Mouse (Mus musculus): ENCODE measurements around the gene Olfr543. TPM values are rescaled to one million over a fixed set of nuclear protein-coding genes. Genes with fewer than 3 reads are reported as not detected.

Olfr543 gene
- polyA plus RNA-seq, 1 experiment from 2014 or later, result not detected

DNA sequence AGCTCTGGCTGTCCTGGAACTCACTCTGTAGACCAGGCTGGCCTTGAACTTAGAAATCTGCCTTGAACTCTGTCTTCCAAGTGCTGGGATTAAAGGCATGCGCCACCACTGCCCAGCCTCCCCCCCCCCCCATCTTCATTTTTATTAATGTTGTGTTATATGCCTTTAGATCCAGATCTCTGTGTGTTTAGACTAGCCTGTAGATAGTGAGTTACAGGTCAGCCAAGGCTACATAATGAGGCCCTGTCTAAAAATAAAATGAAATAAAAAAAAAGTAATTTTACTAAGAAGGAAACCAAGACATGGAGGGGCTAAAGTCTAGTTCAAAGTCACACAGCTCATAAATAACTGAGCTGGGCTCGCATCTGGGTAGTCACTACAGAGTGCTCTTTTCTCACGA lies 2.6 kb downstream of the Olfr543 start:
- no peak overlapping the region for H3K4me2 ChIP-seq (replicated peaks; ENCODE audit: low read depth, low read length)
- WGBS, result 53% methylated on average over 3 of the region's 3 CpGs
- no peak for DNase-seq (ENCODE audit: low spot score)
- no peak overlapping the region for H3K9ac ChIP-seq (replicated peaks; ENCODE audit: low read depth)
- H3K4me3 ChIP-seq (ENCODE audit: low read depth, low read length), result no peak overlapping the region
- ATAC-seq, result no peak
- H3K9me3 ChIP-seq (ENCODE audit: low read length), result no peaks in the 10 kb centered on the region
- H3K27me3 ChIP-seq (replicated peaks; ENCODE audit: insufficient read depth, low read length), result no peaks in the 10 kb centered on the region
- H3K36me3 ChIP-seq (ENCODE audit: insufficient read depth, low read length), result no peaks in the 10 kb centered on the region
- no peak overlapping the region for H3K27ac ChIP-seq (ENCODE audit: low read length)
- TF ChIP-seq CTCF (IDR thresholded peaks at IDR 0.05), result no peak
- no peak for TF ChIP-seq EP300 (IDR thresholded peaks at IDR 0.05)
- peaks cover 11% of the 10 kb centered on the region for H3K4me1 ChIP-seq (ENCODE audit: insufficient read depth, low read depth, low read length)

DNA sequence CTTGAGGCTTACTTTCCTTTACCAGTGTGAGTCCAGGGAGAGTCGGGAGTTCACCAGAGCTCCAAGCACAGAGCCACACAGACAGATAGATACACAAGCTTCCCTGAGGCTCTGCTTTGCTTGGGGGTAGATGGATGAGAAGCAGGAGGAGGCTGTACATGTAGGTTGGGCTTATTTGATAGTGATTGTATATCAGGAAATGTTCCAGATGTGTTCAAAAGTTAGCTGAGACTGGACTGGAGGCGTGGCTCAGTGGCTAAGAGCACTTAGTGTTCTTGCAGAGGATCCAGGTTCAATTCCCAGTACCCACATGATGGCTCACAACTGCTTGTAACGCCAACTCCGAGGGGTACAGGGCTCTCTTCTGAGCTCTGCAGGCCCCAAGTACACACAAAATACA lies 3.1 kb downstream of the Olfr543 start:
- no peak overlapping the region for H3K9ac ChIP-seq (replicated peaks; ENCODE audit: low read depth)
- H3K4me1 ChIP-seq (ENCODE audit: insufficient read depth, low read depth, low read length), result peaks cover 11% of the 10 kb centered on the region
- H3K4me2 ChIP-seq (replicated peaks; ENCODE audit: low read depth, low read length), result no peak overlapping the region
- DNase-seq (ENCODE audit: low spot score), result no peak
- H3K27me3 ChIP-seq (replicated peaks; ENCODE audit: insufficient read depth, low read length), result no peaks in the 10 kb centered on the region
- H3K36me3 ChIP-seq (ENCODE audit: insufficient read depth, low read length), result no peaks in the 10 kb centered on the region
- no peak overlapping the region for H3K27ac ChIP-seq (ENCODE audit: low read length)
- H3K9me3 ChIP-seq (ENCODE audit: low read length), result no peaks in the 10 kb centered on the region
- H3K4me3 ChIP-seq (ENCODE audit: low read depth, low read length), result no peak overlapping the region
- ATAC-seq, result no peak
- WGBS, result 80% methylated on average over 4 of the region's 4 CpGs
- TF ChIP-seq EP300 (IDR thresholded peaks at IDR 0.05) (no peak), CTCF (IDR thresholded peaks at IDR 0.05) (no peak)

DNA sequence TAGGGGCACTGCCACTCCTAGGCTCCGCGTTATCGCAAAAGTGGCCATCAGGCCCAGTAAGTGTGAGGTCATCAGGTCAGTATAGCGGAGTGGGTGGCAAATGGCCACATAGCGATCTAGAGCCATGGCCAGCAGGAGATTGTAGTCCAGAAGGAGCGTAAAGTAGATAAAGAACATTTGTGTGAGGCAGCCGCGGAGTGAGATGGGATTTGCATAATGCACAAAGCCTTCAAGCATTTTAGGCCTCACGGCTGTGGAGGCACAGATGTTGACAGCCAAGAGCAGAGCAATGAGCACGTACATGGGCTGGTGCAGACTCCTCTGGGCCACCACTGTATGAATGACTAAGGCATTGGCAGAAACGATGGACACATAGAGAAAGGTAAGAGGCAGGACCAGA lies 4.1 kb downstream of the Olfr543 start:
- no peak overlapping the region for H3K9ac ChIP-seq (replicated peaks; ENCODE audit: low read depth)
- H3K4me3 ChIP-seq (ENCODE audit: low read depth, low read length), result no peak overlapping the region
- no peaks in the 10 kb centered on the region for H3K36me3 ChIP-seq (ENCODE audit: insufficient read depth, low read length)
- no peaks in the 10 kb centered on the region for H3K27me3 ChIP-seq (replicated peaks; ENCODE audit: insufficient read depth, low read length)
- no peaks in the 10 kb centered on the region for H3K9me3 ChIP-seq (ENCODE audit: low read length)
- peaks cover 11% of the 10 kb centered on the region for H3K4me1 ChIP-seq (ENCODE audit: insufficient read depth, low read depth, low read length)
- WGBS, result 84% methylated on average over 11 of the region's 11 CpGs
- no peak for TF ChIP-seq CTCF (IDR thresholded peaks at IDR 0.05)
- H3K4me2 ChIP-seq (replicated peaks; ENCODE audit: low read depth, low read length), result no peak overlapping the region
- DNase-seq (ENCODE audit: low spot score), result no peak
- ATAC-seq, result no peak
- no peak overlapping the region for H3K27ac ChIP-seq (ENCODE audit: low read length)

- peak; percentile 53; the same call in 1 of the 2 replicates for ATAC-seq
- no peak overlapping the region for H3K4me2 ChIP-seq (replicated peaks; ENCODE audit: low read depth, low read length)
- 81% methylated on average over 5 of the region's 5 CpGs for WGBS
Observed at GRCm38 (mm10) chr7:102476601-102477000, 4.9 kb downstream of the Olfr543 start.

GRCm38 (mm10) chr7:102472675-102473074 lies 8.8 kb downstream of the Olfr543 start:
- Histone ChIP-seq H3K4me1 (ENCODE audit: insufficient read depth, low read depth, low read length) (no peaks in the 10 kb centered on the region), H3K4me3 (ENCODE audit: low read depth, low read length) (no peak overlapping the region), H3K27me3 (replicated peaks; ENCODE audit: insufficient read depth, low read length) (no peaks in the 10 kb centered on the region), H3K9me3 (ENCODE audit: low read length) (no peaks in the 10 kb centered on the region), H3K36me3 (ENCODE audit: insufficient read depth, low read length) (no peaks in the 10 kb centered on the region), H3K9ac (replicated peaks; ENCODE audit: low read depth) (no peak overlapping the region), H3K4me2 (replicated peaks; ENCODE audit: low read depth, low read length) (no peak overlapping the region), H3K27ac (ENCODE audit: low read length) (no peak overlapping the region)
- no peak for DNase-seq (ENCODE audit: low spot score)
- no peak for ATAC-seq
- 64% methylated on average over 5 of the region's 5 CpGs for WGBS
- TF ChIP-seq EP300 (IDR thresholded peaks at IDR 0.05) (no peak), CTCF (IDR thresholded peaks at IDR 0.05) (no peak)

More at GRCm38 (mm10) chr7:102476601-102477000, 4.9 kb downstream of the Olfr543 start:
- DNase-seq (ENCODE audit: low spot score), result no peak
- H3K36me3 ChIP-seq (ENCODE audit: insufficient read depth, low read length), result no peaks in the 10 kb centered on the region
- H3K27ac ChIP-seq (ENCODE audit: low read length), result no peak overlapping the region
- H3K4me3 ChIP-seq (ENCODE audit: low read depth, low read length), result no peak overlapping the region
- H3K27me3 ChIP-seq (replicated peaks; ENCODE audit: insufficient read depth, low read length), result no peaks in the 10 kb centered on the region
- TF ChIP-seq CTCF (IDR thresholded peaks at IDR 0.05), result no peak
- peak; percentile 64 for TF ChIP-seq EP300 (IDR thresholded peaks at IDR 0.05)
- H3K9ac ChIP-seq (replicated peaks; ENCODE audit: low read depth), result no peak overlapping the region
- peaks cover 11% of the 10 kb centered on the region for H3K4me1 ChIP-seq (ENCODE audit: insufficient read depth, low read depth, low read length)
- H3K9me3 ChIP-seq (ENCODE audit: low read length), result no peaks in the 10 kb centered on the region

DNA sequence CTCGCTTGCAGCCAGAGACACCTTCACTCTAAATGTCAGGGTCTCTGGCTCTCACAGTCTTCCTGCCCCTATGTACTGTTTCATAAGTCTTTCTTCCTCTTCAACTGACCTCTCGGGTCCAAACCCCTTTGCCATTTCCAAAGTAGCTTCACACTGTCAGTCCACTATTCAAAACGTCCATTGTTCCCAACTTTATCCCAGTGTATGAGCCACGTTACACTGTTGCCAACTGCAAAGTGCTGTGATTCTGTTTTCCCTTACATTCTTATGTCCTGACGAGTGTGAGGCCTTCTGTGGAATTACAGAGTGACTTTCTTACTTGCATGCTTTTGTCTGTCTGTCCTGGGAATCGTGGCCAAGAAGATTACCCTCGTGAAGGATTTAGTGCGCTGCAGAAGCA lies 13.9 kb downstream of the Olfr543 start:
- Histone ChIP-seq H3K27ac (ENCODE audit: low read length) (no peak overlapping the region), H3K4me2 (replicated peaks; ENCODE audit: low read depth, low read length) (no peak overlapping the region), H3K4me1 (ENCODE audit: insufficient read depth, low read depth, low read length) (no peaks in the 10 kb centered on the region), H3K27me3 (replicated peaks; ENCODE audit: insufficient read depth, low read length) (no peaks in the 10 kb centered on the region), H3K4me3 (ENCODE audit: low read depth, low read length) (no peak overlapping the region), H3K36me3 (ENCODE audit: insufficient read depth, low read length) (peaks cover 21% of the 10 kb centered on the region; the same call in 1 of the 2 replicates), H3K9me3 (ENCODE audit: low read length) (no peaks in the 10 kb centered on the region), H3K9ac (replicated peaks; ENCODE audit: low read depth) (no peak overlapping the region)
- DNase-seq (ENCODE audit: low spot score) (no peak), ATAC-seq (no peak)
- TF ChIP-seq EP300 (IDR thresholded peaks at IDR 0.05) (no peak), CTCF (IDR thresholded peaks at IDR 0.05) (no peak)
- 87% methylated on average over 8 of the region's 8 CpGs for WGBS
